Mouse (Mus musculus) adrenal gland, adult 8-10 months (tissue): Measurements from ENCODE around the gene Smpd4. TPM values are rescaled to one million over a fixed set of nuclear protein-coding genes. Genes with fewer than 3 reads are reported as not detected.

Experiments
- total RNA-seq, 4 experiments: library from RNA; stranded (reverse); gene quantifications; 2 replicates each; pipeline ENCODE4 v1.2.4; 2022

The Smpd4 gene
- total RNA-seq, 4 experiments from 2014 or later = 33.4 to 48.2 (median 40.4) TPM

Other genes starting within 250 kb of the Smpd4 start
- gene Snap29, start 213.4 kb upstream of the Smpd4 start, total RNA-seq = 10 to 100 TPM; 26.7 to 32.4 (median 29.4) TPM
- gene Pi4ka, start 213.0 kb upstream of the Smpd4 start, total RNA-seq = 100 to 1,000 TPM in 2 of 4 experiments, 10 to 100 TPM in 2; 86.3 to 111 (median 102) TPM
- 10 to 100 TPM; 27.7 to 38.9 (median 36.1) TPM for gene Crkl, start 167.4 kb upstream of the Smpd4 start, total RNA-seq
- 10 to 100 TPM in 3 of 4 experiments, 1 to 10 TPM in 1; 7.9 to 47.0 (median 29.0) TPM for gene Aifm3, start 129.7 kb upstream of the Smpd4 start, total RNA-seq
- 100 to 1,000 TPM in 2 of 4 experiments, 10 to 100 TPM in 2; 64.4 to 118 (median 88.8) TPM for gene Lztr1, start 110.7 kb upstream of the Smpd4 start, total RNA-seq
- gene Thap7, start 88.2 kb upstream of the Smpd4 start, total RNA-seq = 10 to 100 TPM; 40.6 to 51.2 (median 45.5) TPM
- gene Lrrc74b, start 58.1 kb upstream of the Smpd4 start, total RNA-seq = under 1 TPM in 3 of 4 experiments, not detected in 1; 0.12 to 0.46 (median 0.34) TPM
- 1 to 10 TPM in 2 of 4 experiments, under 1 TPM in 2; 0.55 to 2.9 (median 1.6) TPM for gene P2rx6, start 57.5 kb upstream of the Smpd4 start, total RNA-seq
- gene Slc7a4, start 36.1 kb upstream of the Smpd4 start, total RNA-seq = 10 to 100 TPM in 3 of 4 experiments, 1 to 10 TPM in 1; 7.9 to 47.4 (median 28.9) TPM
- gene Ccdc74a, start 27.1 kb downstream of the Smpd4 start, total RNA-seq = 1 to 10 TPM in 3 of 4 experiments, under 1 TPM in 1; 0.81 to 3.8 (median 2.1) TPM
- gene Med15, start 113.5 kb downstream of the Smpd4 start, total RNA-seq = 10 to 100 TPM; 54.1 to 95.8 (median 62.0) TPM
- 10 to 100 TPM; 40.5 to 65.6 (median 50.8) TPM for gene Klhl22, start 140.3 kb downstream of the Smpd4 start, total RNA-seq
- gene Scarf2, start 177.9 kb downstream of the Smpd4 start, total RNA-seq = 10 to 100 TPM; 11.8 to 14.9 (median 13.1) TPM
- gene B830017H08Rik, start 213.8 kb downstream of the Smpd4 start, total RNA-seq = not detected
- 1 to 10 TPM in 3 of 4 experiments, under 1 TPM in 1; 0.94 to 3.6 (median 2.3) TPM for gene Car15, start 219.0 kb downstream of the Smpd4 start, total RNA-seq